Mouse (Mus musculus) E14TG2a.4 (cell line): ENCODE results near the gene Inpp5d.

Experiments
- CTCF ChIP-seq: conservative IDR thresholded peaks from 2 replicates; pipeline ENCODE4 v1.5.1; 2014; ENCODE audit warnings: low read length
- NANOG ChIP-seq: IDR thresholded peaks from 2 replicates; pipeline ENCODE4 v1.6.1; 2014; ENCODE audit warnings: borderline replicate concordance, low read length, mixed read lengths

- TF ChIP-seq CTCF (no peak), NANOG (no peak)
Measured at GRCm38 (mm10) chr1:87573261-87573660, 46.9 kb upstream of the Inpp5d start.
